Mouse (Mus musculus) CH12.LX (cell line): Measurements from ENCODE around the gene Tulp4.
A peak's percentile ranks its signal among the peaks of the same experiment; 100 is the strongest.

ENCODE experiments used
- CTCF ChIP-seq, 2 experiments: IDR thresholded peaks in 1 of 2; conservative IDR thresholded peaks in 1 of 2; 2 replicates each; pipeline ENCODE4 v1.5.1; 2011 to 2012; ENCODE audit warnings: low read depth in 2 of 2, low read length in 2 of 2, improper control_type of control experiment in 1 of 2, inconsistent platforms in 1 of 2, mild to moderate bottlenecking in 1 of 2, moderate library complexity in 1 of 2
- E2F4 ChIP-seq: IDR thresholded peaks from 2 replicates; pipeline ENCODE4 v1.6.1; 2011; ENCODE audit warnings: low read depth, low read length, improper control_type of control experiment; ENCODE audit not compliant: insufficient replicate concordance
- EP300 ChIP-seq: IDR thresholded peaks from 2 replicates; pipeline ENCODE4 v1.6.1; 2011; ENCODE audit warnings: low read length, improper control_type of control experiment
- KAT2A ChIP-seq: IDR thresholded peaks from 2 replicates; pipeline ENCODE4 v1.6.1; 2012; ENCODE audit warnings: low read length, improper control_type of control experiment, inconsistent platforms; ENCODE audit not compliant: insufficient replicate concordance
- MXI1 ChIP-seq: IDR thresholded peaks from 2 replicates; pipeline ENCODE4 v1.6.1; 2011; ENCODE audit warnings: mild to moderate bottlenecking, low read depth, low read length, improper control_type of control experiment
- NRF1 ChIP-seq: IDR thresholded peaks from 2 replicates; pipeline ENCODE4 v1.6.1; 2014; ENCODE audit warnings: low read depth, mild to moderate bottlenecking, inconsistent platforms, low read length, improper control_type of control experiment, moderate library complexity
- POLR2A ChIP-seq: IDR thresholded peaks from 2 replicates; pipeline ENCODE4 v1.6.1; 2011; ENCODE audit warnings: low read depth, mild to moderate bottlenecking, improper control_type of control experiment, low read length
- POLR2AphosphoS2 ChIP-seq: IDR thresholded peaks from 2 replicates; pipeline ENCODE4 v1.6.1; 2011; ENCODE audit warnings: low read depth, low read length, improper control_type of control experiment
- SMC3 ChIP-seq: IDR thresholded peaks from 2 replicates; pipeline ENCODE4 v1.6.1; 2011; ENCODE audit warnings: low read depth, low read length, improper control_type of control experiment
- USF1 ChIP-seq: IDR thresholded peaks from 2 replicates; pipeline ENCODE4 v1.6.1; 2014; ENCODE audit warnings: low read depth, mild to moderate bottlenecking, inconsistent platforms, low read length, improper control_type of control experiment
- ZC3H11A ChIP-seq: IDR thresholded peaks from 2 replicates; pipeline ENCODE4 v1.6.1; 2012; ENCODE audit warnings: low read depth, mild to moderate bottlenecking, inconsistent platforms, low read length, improper control_type of control experiment
- ZNF384 ChIP-seq: IDR thresholded peaks from 2 replicates; pipeline ENCODE4 v1.6.1; 2012; ENCODE audit warnings: low read depth, low read length, improper control_type of control experiment, inconsistent platforms

DNA sequence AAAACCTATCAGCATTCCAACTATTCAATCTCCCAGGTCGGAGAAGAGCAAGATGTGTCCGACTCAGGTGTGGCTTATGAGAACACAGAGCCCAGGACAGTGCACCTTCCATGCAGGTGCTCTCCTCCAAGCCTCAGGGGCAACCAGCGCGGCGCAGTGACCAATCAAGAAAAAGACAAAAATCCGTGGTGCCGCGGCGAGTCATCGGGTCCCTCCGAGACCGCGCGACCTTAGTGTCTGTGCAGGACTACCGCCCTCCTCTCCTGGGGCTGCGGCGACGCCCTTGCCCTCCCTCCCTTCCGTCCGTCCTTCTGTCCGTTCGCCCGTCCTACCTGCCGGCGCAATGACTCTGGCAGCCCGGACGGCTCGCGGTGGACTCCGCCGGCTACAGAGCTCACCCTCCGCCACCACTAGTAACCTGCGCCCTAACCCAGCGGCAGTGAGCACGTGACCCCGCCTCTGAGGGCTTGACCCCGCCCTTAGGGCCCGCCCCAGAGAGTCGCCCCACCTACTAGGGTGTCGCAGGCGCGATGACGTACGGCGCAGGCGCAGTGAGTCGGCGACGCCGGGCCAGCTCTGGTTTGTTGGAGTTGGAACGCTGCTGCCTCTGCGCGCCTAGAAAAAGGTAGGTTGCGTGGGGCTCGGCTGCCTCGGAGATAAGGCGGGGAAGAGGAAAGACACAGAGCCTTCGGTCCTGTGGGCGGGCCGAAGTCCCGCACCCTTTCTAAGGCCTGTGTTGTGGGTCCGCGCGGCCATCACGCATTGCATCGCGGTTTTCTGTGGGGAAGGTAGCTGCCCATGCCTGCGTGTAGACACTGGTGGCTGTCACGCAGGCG lies 26.7 kb upstream of the Tulp4 start, which contains the start of the genes Serac1 and Gtf2h5:
- TF ChIP-seq SMC3 (no peak), POLR2AphosphoS2 (no peak), CTCF (conservative IDR thresholded peaks at IDR 0.05 in 1 of 2, IDR thresholded peaks at IDR 0.05 in 1 of 2; ENCODE audit: low read depth in 2 of 2, low read length in 2 of 2) (0 out of 4 replicates have a peak, but pooled peaks of 1 of the 2 experiments have one; percentile 1), MXI1 (peak; percentile 43; the same call in 1 of the 2 replicates), KAT2A (peak; percentile 72; the same call in 1 of the 2 replicates), E2F4 (no peak), ZNF384 (no peak; the same call in 1 of the 2 replicates), NRF1 (peak; percentile 95), POLR2A (peak; percentile 94), ZC3H11A (no peak), EP300 (no peak), USF1 (peak; percentile 95)
